Mouse (Mus musculus): Measurements from ENCODE around the gene Catsper3. TPM values are rescaled to one million over a fixed set of nuclear protein-coding genes. Genes with fewer than 3 reads are reported as not detected.

Gene Catsper3
- polyA plus RNA-seq, 1 experiment = 0.19 TPM

DNA sequence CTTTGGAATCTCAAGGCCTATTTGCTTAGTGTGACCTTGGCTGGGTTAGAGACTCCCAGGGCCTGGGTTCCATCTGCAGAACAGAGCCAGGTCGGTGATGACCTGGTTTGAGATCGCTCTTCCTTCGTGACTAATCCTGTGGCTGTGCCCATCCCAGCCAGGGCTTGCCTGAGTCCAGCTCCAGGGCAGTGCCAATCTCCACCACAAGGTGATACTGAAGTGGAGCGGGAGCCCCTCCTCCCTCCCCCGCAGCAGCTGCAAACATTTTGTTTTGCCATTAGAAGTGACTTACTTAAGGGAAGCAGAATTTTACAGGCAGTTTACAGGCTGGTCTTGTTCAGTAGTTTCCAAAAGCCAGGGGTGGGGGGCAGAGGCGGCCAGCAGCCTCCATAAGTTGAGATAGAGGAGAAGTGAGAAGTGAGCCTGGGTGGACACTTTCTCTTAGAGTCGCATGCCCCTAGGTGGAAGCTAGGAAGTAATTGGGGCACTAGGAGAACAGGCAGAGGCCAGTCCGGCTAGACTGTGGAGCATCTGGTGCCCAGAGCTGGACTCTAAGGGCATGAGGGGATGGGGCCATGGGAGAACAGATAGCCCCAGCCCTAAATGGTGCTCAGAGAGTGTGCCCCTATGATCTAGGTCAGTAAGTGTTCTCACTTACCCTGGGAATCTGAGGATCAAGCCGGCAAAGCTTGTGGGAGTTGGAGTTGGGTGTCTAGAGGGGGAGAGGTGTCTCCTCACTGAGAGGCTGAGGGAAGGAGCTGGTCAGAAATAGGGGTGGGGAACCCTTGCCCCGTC lies 40.0 kb downstream of the Catsper3 start:
- H3K4me1 ChIP-seq (ENCODE audit: control insufficient read depth, insufficient read depth, low read length) = peaks cover 7% of the 10 kb centered on the region; the same call in 1 of the 2 replicates
- 23% methylated on average over 10 of the region's 10 CpGs for WGBS
- TF ChIP-seq POLR2A (IDR thresholded peaks at IDR 0.05; ENCODE audit: borderline replicate concordance, extremely low read depth, low read depth, low read length) (no peak), CTCF (IDR thresholded peaks at IDR 0.05; ENCODE audit: insufficient read depth, low read length) (no peak)
- no peak for DNase-seq
- H3K4me3 ChIP-seq (replicated peaks; ENCODE audit: extremely low read depth, low read depth, low read length) = no peak overlapping the region

DNA sequence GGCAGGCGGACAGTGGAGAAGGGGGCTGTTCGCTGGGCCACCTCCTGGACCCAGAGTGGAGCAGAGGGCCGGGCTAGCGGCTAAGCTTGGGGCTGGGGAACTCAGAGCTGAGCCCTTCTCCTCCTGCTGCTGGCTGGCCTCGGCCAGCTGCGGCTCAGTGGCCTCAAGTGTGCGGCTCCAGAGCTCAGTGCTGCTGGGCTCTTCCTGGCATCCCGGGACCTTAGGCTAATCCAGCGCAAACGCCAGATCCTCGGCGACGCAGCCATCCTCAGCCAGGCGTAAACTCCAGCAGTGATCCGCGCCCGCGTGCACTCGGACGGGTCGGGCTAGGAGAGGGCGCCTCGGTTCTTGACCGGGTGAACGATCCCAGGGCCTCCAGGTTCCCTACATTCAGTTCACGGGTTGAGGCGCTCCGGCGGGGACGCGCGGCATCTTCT lies 40.9 kb downstream of the Catsper3 start:
- 8% methylated on average over 32 of the region's 32 CpGs for WGBS
- DNase-seq = no peak
- H3K4me3 ChIP-seq (replicated peaks; ENCODE audit: extremely low read depth, low read depth, low read length) = no peak overlapping the region
- TF ChIP-seq POLR2A (IDR thresholded peaks at IDR 0.05; ENCODE audit: borderline replicate concordance, extremely low read depth, low read depth, low read length) (no peak), CTCF (IDR thresholded peaks at IDR 0.05; ENCODE audit: insufficient read depth, low read length) (no peak)
- H3K4me1 ChIP-seq (ENCODE audit: control insufficient read depth, insufficient read depth, low read length) = peaks cover 7% of the 10 kb centered on the region; the same call in 1 of the 2 replicates

DNA sequence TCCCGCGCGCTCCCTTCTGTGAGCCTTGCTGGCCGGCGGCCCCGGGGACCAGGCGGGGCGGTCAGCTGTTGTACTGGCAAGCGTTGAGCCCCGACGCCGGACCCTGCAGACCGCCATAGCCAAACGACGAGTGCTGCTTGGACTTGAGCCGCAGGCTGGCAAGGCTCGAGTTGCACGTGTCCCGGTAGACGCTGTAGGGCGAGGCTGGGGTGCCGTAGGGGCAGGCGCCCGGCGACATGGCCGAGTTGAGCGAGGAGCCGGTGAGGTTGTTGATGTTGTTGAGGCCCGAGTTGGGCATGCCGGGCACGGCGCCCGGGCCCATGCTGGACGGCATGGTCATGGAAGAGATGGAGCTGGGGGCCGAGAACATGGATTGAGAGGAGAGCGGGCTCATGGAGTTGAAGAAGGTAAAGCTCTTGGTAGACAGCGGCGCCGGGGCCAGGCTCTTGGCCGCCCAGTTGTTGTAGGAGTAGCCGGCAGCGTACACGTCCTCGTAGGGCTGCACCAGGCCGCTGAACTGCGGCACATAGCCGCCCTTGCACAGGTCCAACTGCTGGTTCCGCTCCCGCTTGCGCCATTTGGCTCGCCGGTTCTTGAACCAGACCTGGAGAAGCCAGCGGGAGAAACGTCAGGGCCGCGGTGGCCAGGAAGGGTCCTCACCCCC lies 41.8 kb downstream of the Catsper3 start:
- WGBS = 6% methylated on average over 55 of the region's 56 CpGs
- TF ChIP-seq POLR2A (IDR thresholded peaks at IDR 0.05; ENCODE audit: borderline replicate concordance, extremely low read depth, low read depth, low read length) (no peak), CTCF (IDR thresholded peaks at IDR 0.05; ENCODE audit: insufficient read depth, low read length) (no peak)
- no peak overlapping the region for H3K4me3 ChIP-seq (replicated peaks; ENCODE audit: extremely low read depth, low read depth, low read length)
- no peak for DNase-seq
- peaks cover 7% of the 10 kb centered on the region; the same call in 1 of the 2 replicates for H3K4me1 ChIP-seq (ENCODE audit: control insufficient read depth, insufficient read depth, low read length)

DNA sequence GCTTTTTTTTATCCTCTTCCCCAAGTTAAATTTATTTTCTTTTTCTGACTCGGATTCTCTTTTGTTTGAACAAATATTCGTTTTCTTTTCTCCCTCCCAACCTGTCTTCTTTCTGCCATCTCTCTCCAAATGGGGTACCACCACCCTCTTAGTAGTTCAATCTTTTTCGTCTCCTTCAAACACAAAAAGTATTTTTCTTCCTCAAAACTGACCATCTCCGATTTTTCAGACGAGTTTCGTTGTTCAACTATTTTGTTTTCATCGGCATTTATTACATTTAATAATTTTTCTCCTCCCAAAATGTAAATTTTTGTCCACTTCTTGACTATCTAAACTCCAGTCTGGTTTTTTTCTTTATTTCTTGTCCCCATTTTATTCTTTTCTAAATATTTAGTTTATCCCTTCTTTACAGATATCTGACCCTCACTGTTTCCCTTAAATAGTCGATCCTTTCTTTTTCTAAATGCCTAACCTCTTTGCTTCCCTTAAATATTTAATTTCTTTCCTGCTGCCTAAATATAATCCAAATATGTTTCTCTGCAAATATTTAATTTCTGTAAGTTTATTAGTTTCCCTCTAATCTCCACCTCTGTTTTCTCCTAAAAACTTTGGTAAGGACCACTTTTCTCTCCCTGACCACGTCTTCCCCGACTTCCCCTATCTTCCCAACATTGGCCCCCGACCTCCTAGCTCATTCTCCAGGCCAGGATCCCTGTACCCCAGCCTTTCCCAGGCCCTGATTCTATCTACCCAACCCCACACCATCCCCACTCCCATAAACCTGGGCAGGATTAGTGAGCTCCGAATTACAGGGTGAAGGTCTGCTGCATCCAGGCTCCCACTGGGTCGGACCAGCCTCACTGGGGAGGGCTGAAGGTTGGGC lies 42.7 kb downstream of the Catsper3 start:
- TF ChIP-seq POLR2A (IDR thresholded peaks at IDR 0.05; ENCODE audit: borderline replicate concordance, extremely low read depth, low read depth, low read length) (no peak), CTCF (IDR thresholded peaks at IDR 0.05; ENCODE audit: insufficient read depth, low read length) (no peak)
- H3K4me1 ChIP-seq (ENCODE audit: control insufficient read depth, insufficient read depth, low read length) = peaks cover 7% of the 10 kb centered on the region; the same call in 1 of the 2 replicates
- no peak for DNase-seq
- WGBS = 14% methylated on average over 13 of the region's 13 CpGs
- H3K4me3 ChIP-seq (replicated peaks; ENCODE audit: extremely low read depth, low read depth, low read length) = no peak overlapping the region

DNA sequence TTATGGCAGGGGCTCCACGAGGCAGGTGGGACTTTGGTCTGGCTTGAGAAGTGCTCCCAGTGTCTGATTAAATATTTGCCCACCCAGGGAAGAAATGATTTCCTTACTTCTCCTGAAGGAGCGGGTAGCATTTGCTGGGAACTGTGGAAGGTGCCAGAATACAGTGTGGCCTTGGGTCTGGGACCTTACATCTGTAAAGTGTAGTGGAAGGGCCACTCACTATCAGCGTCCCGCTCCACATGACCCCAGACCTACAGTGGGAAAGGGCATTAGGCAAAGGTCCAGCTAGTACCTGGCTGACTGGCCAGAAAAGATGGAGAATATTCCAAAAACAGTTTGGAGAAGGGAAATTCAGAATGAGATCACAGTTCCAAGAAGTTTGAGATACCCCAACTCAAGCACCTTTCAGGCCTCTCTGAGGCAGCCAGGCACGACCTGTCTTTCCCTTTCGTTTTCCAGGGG lies 43.3 kb downstream of the Catsper3 start:
- TF ChIP-seq CTCF (IDR thresholded peaks at IDR 0.05; ENCODE audit: insufficient read depth, low read length) (no peak), POLR2A (IDR thresholded peaks at IDR 0.05; ENCODE audit: borderline replicate concordance, extremely low read depth, low read depth, low read length) (no peak)
- H3K4me1 ChIP-seq (ENCODE audit: control insufficient read depth, insufficient read depth, low read length) = peaks cover 7% of the 10 kb centered on the region; the same call in 1 of the 2 replicates
- no peak for DNase-seq
- WGBS = 13% methylated on average over 6 of the region's 6 CpGs
- no peak overlapping the region for H3K4me3 ChIP-seq (replicated peaks; ENCODE audit: extremely low read depth, low read depth, low read length)

GRCm38 (mm10) chr13:55828141-55829017 lies 44.0 kb downstream of the Catsper3 start:
- DNase-seq = no peak
- H3K4me3 ChIP-seq (replicated peaks; ENCODE audit: extremely low read depth, low read depth, low read length) = no peak overlapping the region
- TF ChIP-seq CTCF (IDR thresholded peaks at IDR 0.05; ENCODE audit: insufficient read depth, low read length) = no peak
- no peak for TF ChIP-seq POLR2A (IDR thresholded peaks at IDR 0.05; ENCODE audit: borderline replicate concordance, extremely low read depth, low read depth, low read length)
- peaks cover 7% of the 10 kb centered on the region; the same call in 1 of the 2 replicates for H3K4me1 ChIP-seq (ENCODE audit: control insufficient read depth, insufficient read depth, low read length)
- WGBS = 7% methylated on average over 50 of the region's 50 CpGs

DNA sequence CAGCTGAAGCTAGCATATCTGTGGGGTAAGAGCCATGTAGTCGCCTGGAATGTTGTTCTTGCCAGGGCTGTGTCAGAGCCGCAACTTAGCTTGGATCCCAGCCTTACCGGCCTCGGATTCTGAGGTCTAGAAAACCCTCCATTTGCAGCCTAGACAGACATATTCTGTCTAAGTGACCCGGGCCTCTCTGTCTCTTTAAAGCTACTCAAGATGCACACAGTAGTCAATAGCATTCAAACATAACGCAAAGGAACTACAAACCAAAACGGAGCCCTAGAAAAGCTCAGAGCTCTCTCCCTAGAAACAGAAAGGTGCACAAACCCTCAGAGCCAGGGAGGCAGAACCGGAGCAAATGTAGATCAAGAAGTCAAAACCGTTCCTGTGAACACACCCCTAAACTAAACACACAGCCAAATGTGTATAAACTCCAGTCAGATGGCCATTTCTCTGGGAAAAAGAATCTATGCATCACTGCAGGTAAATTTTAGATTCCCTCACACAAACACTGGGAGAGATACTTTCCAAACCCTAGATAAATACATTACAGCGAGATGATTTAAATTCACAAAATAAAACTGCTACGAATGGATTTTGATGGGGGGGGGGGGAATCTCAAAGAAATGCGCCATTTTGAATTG lies 44.8 kb downstream of the Catsper3 start:
- no peak for DNase-seq
- no peak for TF ChIP-seq CTCF (IDR thresholded peaks at IDR 0.05; ENCODE audit: insufficient read depth, low read length)
- no peak for TF ChIP-seq POLR2A (IDR thresholded peaks at IDR 0.05; ENCODE audit: borderline replicate concordance, extremely low read depth, low read depth, low read length)
- 21% methylated on average over 12 of the region's 12 CpGs for WGBS
- Histone ChIP-seq H3K4me1 (ENCODE audit: control insufficient read depth, insufficient read depth, low read length) (peaks cover 7% of the 10 kb centered on the region; the same call in 1 of the 2 replicates), H3K4me3 (replicated peaks; ENCODE audit: extremely low read depth, low read depth, low read length) (no peak overlapping the region)

All from lung, adult 2 months (tissue).